Mouse (Mus musculus) hindlimb bud, embryonic 11.5 days (tissue): ENCODE measurements around the gene A230072I06Rik.

Experiments used
- DNase-seq: peaks from one replicate; pipeline ENCODE4 v3.0.0-alpha.2; 2012; ENCODE audit warnings: low read depth, low spot score; ENCODE audit errors: extremely low spot score

The A230072I06Rik gene

DNA sequence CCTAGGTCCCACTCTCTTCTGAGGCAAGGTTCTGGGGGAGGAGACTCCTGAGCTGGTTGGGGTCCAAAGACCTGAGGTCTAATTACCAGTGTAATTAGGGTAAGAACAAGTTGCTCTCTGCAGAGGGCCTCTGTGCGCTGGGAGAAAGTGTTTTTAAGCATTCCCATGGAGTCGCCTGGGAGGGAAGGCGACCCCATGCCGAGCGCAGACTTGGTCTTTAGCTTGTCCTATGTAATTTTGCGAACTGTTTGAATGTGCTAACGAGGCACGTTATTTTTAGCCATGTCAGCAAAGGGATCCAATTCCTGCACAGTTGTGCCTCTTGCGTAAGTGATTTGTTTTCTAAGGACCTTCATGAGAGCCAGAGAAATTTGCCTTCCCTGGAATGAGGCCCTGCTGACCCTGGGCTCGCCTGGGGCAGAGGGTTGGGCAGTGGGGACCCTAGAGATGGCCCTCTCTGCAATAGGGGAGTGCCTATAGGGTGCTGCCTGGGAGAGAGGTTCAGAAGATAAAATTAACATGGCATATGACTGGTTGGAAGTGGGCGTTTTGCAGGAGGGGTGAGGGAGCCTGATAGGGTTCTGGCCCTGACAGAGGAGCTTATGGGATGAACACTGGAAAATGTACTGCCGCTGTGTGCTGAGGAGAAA lies at the start of gene A230072I06Rik:
Gene A230072I06Rik (plus strand): TSS at position 157 of the 650 bp plus-strand sequence.
- DNase-seq, result no peak

DNA sequence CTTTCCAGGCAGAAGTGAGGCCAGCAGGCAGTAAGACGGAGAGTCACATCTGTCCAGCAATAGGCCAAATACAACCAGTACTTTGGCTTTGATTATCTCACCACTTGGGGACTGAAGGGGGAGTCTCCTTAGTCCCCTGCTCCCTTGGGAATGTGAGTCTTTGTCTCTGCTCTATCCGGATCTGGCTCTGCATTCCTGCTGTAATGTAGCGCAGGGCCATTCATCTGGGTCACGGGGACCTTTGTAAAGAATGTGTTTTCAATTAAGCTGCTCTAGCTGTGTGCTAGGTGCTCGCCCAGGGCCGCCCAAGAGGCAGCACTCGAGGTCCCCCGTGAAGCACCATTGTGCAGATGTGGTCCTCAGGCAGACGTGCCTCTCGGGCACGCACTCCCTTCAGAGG lies 44.6 kb upstream of the A230072I06Rik start:
- DNase-seq, result peak; percentile 10

DNA sequence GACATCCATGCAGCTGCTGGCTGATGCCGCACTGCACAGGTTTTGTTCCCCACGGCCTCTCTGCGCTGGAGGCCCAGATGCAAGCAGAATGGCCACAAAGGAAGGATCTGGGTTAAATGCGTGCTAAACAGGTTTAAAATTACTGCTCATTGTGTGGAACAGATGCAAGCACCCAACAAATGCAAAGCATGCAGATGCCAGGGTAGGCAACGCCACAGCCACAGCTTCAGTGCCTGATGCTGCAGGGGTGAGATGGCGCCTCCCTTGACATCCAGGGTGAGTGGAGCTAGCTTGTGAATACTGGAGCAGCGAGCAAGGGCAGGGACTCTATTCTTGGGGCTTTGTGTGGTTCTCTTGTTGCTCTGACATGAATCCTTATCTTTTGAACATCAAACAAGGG lies 39.8 kb upstream of the A230072I06Rik start:
- no peak for DNase-seq

DNA sequence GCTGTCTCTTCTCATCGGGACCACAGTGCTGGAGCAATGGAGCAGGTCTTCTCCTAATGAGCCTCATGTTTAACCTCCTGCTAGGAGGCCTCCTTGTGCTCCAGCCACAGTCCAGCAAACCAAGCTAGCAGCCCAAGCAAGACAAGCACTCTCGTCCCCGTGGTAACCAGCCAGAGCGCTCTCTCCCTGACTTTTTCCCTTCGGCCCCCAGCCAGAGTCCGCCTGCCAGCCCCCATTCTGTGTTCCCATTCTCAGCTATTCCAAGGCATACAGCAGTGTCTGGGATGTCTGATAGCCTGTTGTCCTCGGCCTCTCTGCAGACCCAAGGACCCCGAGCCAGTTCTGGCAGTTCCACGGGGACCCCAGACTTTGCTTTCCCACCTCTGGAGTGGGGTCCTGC lies 38.5 kb upstream of the A230072I06Rik start:
- no peak for DNase-seq

DNA sequence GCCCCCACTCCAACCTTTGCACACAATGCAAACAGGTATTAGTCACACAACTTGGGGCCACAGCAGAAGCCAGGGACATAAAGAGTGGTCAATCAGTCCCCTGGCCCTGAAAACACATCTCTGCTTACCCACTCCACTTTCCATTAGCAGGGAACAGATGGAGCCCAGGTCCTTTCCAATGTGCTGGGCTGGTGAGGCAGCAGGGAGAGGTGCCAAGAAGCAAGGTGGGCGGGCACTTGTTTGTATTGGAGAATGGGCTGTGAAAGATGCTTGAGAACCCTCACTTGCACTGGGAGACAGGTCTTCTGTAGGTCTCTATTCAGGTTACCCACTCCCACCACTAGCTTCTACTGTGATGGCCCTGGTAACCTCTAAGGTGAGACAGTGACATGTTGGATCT lies 34.9 kb upstream of the A230072I06Rik start:
- no peak for DNase-seq

DNA sequence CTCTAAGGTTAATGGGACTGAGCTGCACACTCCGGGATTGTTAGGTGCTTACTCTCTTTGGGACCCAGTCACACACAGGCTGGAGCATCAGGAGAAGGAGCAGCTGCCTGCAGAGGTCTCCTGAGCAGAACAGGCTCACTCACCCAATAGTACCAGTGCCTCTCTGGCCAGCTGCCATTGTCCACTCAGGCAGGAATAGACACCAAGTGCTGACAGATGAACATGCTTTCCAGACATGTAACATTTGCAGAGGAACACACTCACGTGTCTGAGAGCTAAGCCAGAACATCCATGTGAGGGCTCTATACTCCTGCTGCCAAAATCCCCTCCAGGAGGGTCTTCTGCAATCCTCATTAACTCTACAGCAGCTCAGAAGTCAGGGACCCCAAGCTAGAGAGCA lies 18.7 kb upstream of the A230072I06Rik start:
- DNase-seq, result no peak

DNA sequence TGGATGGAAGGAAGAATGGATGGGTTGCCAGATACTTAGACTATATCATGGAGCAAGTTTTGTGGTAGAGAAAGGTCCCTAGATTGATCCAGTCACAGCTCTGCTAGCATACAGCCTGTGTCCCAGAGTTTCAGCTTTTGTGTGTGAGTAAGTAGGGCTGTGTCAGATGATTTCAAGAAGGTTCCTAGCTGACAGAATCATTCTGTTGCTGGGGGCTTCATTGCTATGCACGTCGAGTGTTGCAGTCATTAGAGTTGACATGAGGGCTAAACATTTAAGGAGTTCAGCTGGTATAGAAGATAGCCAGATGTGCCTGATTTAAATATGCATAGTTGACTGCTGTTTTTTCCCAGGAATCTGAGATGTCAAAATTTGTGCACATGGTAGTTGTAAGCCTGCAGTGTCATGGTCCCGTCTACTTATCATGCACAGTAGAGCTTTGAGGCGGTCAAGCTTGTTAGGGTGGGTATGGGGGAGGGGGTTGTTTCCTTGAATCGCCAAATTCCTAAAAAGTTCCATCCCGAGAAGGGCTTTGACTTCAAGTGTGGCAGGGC lies 18.1 kb upstream of the A230072I06Rik start:
- DNase-seq, result no peak

DNA sequence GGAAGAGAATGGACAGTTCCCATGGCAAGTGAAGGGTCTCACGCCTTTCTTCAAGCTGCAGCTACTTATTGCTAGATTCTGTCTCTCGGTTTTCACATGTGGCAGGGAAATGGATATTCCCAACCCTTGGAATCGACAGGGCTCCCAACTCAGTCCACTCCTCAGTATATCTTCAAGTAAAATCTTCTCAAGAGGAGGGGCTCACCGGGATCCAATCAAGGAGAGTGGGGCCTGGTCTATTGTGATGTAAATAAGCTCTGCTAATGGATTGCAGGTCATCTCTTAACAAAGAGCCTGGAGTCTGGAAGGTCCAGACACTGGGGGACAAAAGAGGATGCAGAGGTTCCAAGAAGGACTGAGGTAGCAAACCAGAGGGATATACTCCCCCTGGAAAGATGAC lies 17.1 kb upstream of the A230072I06Rik start:
- no peak for DNase-seq

DNA sequence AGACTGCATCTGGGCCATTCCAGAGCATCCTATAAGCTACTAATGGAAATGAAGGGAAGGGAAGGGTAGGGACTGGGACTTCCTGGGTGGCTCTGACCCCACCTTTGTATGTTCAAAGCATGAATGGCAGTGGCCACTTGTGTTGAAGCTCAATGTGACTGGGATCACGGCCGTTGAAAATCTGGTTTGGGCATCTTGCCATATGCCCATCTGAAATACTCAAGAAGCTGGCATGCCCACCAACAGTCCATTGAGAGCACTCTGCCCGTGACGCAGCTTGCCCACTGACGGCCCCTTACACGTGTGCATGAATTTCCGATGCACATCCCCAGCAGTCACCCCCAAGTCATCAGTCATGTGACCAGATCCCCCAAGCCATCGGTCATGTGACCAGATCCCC lies 13.6 kb upstream of the A230072I06Rik start:
- DNase-seq, result no peak

DNA sequence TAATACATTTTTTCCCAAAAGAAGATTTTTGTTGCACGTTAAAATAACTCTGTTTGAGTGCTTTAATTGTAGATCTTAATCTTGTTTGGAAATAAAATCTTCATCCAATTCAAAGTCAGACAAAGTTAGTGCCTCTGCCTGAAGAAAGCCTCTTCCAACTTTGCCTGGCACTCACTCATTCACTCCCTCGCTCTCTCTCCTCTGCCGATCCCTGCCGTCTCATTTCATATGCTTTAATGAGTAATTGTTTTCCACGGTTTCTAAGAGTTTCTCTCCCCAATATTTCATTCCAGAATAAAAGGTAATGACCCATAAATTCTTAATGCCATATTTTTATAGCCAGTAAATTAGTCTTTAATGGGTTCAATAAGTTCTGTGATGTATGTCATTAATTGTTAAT lies 10.8 kb upstream of the A230072I06Rik start:
- no peak for DNase-seq

DNA sequence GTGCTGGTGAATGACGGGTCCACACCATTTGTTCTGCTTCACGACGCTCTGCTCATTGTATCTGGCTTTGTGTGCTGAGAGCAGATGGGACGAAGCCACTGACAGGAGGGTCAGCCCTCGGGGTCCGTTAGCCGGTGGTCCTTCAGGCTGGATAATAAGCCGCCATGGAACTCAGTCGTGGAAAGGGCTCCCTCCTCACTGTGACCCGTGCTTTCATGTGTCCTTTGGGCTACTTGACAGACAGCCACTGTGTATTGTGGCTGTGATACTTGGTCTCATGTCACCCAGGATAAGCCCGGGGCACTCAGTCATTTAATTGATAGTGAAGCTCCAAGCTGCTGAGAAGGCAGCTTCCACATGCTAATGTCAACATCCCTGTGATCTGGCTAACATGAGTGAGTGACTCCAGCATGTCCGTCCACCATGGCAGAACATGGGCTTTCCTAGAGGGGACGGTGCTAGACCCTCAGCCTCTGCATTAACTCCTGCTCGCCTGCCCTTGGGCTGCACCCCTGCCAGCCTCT lies 10.3 kb upstream of the A230072I06Rik start:
- no peak for DNase-seq

DNA sequence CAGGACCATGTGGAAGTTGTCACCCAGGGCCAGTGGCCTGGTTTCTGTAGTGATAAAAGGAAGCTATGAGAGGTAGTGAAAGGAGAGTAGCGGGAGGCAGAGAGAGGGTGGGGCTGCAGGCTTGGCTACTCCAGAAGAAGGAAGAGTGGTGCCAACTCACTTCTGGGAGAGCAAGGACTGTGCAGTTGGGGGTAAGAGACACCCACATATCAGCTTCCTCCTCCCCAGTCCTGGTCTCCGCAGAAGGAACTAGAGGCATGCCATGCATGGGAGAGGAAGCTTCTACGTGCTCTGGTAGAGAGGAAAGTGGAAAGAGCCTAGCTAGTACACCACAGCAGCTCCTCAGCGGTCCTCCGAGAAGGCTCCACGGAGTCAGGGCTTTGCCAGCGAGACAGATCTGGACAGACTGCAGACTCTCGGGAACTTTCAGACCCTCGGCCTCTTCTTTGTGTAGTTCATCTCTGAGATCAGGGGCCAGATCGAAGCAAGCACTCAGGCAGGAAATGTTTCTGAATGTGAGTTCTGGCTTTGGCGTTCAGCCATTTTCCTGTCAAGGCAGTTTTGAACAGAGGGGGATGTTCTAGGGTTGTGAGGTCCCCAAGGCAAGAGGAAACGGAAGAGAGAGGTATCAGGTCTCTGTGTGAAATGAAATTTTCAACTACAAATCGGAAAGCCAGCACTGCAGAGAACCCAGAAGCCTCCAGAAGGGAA lies 1.0 kb downstream of the A230072I06Rik start:
- DNase-seq, result no peak

DNA sequence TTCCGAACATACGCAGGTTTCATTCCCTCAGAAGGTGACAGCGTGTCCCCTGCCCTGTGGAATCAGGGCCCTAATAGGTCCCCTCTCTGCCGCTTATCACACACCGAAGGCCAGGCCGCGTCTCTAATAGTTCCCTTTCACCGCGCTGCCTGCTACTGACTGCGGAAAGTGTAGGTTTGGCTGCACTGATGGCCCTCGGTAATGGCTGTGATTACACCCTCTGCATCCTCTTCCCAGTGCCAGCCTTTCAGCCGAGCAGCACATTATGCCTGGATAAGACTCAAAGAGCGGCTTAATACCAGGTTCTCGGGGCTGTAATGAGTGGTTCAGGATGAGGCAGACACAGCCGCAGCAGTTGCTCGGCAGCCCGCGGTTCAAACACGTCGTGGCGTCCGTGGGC lies 3.5 kb downstream of the A230072I06Rik start:
- no peak for DNase-seq

DNA sequence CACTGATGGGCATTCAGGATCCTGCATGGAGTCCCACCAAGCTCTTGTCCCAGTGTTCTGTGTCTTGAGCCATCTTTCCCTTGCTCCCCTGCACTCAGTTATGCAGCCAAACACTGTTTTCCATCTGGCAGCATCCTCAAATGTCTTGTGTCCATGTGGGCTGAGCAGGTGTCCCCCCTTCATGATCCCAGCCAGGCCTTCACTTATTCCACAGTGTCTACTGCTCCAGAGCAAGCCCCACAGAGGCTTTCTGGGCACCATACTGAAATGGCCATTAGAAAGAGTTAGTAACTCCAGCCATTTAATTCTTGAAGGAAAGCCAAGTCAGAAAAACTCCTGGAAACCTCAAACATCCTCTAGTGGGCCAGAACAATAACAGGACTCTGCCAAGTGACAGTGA lies 11.9 kb downstream of the A230072I06Rik start:
- no peak for DNase-seq

DNA sequence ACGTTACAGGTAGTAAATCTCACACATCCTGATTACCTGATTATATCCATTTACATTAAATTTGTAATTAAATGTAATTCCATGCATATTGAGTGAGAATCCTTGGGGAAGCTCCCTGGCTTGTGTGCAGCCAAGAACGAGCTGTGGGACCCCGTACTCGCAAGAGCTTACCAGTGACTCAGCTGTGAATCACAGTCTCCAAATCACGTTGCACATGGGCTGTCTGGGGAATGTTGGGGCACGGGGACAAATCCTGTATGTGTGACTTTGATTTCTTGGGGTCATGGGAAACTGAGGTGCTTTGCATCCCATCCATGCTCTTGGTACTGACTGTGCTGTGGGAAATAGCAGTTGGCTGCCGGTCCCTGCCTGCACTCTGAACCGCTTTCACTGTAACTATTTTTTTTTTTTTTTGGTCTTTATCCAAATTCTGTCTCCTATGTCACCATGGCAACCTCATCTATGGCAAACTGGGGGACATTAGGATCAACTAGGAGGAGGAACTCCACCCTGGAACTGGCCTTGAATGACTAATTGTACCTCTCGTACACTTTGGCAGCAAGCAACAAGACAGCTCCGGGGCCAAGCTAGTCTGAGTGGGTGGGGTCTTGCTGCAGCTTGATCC lies 19.8 kb downstream of the A230072I06Rik start:
- DNase-seq, result no peak

DNA sequence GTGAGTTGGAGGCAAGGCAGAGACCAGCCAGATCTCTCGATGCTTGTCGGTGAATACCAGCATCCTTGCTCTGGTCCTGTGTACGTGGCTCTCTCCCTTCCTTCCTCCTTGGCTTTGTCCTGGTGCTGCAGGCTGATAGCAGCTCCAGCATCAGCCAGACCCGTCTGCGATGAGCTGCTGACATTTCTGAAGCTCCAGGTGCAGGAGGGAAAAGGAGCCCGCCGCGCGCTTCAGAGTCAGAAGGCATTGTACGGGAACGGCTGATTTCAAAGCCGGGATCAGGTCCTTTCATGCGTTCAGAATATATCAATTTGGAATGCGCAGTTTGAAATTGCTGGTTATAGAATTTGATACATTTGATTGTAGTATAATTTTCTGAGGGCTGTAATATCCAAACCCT lies 23.4 kb downstream of the A230072I06Rik start:
- no peak for DNase-seq

DNA sequence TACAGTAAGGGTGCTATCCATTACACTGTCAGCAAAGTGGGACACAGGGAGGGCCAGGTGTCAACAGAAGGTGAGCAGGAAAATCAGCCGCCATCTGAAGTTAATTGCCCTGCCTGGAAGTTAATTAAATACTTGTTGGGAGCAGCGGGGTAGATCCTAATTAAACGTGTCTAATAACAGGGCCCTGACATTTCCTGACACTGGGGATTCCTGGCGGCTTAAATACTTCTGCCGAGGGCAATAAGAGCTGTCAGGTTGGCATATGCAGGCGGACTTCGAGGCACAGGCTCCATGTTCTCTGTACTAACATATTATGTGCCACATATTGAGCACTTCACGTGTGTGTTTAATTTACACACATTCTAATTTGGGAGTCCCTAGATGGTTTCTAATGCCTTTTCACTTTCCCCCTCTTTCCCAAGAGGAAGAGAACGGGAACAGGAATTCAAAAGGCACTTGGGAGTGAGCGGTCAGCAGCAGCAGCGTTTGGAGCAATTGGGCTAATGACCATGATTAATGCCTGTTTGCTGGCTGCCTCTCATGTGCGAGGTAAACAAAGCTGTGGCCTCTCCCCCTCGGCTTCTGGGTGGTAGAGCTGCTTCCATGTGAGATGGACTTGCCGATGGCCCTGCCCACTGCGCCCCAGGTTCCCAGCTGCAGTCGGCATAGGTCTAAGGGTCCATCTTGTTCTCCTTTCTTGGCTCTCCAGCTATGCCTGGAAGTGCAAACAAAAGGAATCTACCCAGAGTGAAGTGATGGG lies 34.5 kb downstream of the A230072I06Rik start:
- DNase-seq, result no peak

DNA sequence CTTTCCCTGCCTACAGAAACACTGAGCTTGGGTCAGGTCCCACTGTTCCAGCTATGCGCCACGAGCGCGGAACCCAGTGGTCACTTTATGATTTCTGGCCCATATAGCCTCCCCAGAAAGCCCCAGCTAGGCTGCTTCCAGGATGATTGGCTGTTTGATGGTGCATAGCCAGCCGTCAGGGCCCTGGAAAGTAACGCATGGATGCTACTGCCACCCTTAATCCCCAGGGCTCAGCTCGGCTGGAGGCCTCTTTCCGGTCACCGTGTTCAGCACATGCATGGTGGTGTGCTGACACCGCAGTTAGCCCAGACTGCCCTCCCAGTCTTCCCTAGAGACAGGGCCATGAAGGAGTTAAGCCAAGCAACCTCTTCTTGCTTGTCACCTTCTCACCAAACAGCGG lies 35.6 kb downstream of the A230072I06Rik start:
- no peak for DNase-seq

DNA sequence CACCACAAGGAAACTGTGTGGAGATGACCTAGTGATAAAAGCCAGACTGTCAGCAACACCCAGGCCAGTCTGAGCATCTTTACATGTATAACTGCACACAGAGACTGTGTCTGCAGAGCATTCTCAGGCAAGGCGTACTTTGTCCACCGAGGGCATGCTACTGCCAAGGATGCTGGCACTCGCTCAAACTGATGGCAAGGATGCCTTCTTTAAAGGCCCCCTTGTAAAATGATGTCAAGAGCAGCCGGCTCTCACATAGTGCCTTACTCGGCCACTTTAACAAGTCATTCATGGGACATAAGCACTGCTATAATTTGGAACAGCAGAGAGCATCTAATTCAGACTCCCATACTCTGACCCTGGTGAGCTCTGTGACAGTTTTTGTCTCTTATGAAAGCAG lies 36.6 kb downstream of the A230072I06Rik start:
- DNase-seq, result no peak

DNA sequence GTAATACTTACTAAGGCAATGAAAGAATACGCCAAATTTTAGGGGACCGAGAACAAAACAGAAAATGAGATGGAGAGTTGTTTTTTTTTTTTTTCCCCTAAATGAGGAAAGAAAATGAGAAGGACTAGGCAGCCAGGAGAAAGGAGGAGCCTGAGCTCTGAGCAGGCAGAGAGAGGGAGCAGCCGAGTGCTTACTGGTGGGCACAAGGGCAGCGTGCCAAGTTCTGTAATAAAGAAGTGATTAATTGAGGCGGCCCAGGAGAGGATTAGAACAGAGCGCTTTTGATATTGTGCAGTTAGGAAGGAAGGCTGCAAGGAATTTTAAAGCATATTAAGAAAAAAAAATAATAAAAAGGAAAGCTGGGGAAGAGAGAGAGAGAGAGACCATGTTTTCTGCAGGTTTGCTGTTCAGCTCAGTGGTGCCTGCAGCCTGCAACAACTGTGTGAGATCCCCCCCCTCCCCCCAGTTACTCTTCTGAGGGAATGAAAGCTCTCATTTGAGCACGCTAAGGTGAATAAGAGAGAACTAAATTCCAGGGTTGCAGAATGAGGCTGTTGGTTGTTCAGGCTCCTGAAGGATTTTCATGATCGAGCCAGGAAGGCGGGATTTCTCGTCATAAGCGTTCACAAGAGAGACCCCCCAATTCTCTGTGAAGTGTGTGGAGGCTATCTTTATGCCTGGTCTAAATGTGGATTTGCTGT lies 41.3 kb downstream of the A230072I06Rik start:
- DNase-seq, result no peak
